Mouse (Mus musculus) liver, adult 2 months (tissue): ENCODE measurements at regions not wholly inside any gene's neighbourhood (a gene's known extent, or its start where the extent isn't known, plus 50 kb on each side); places are given as distances from the start of the nearest gene placed in this dataset.
A peak's percentile ranks its signal among the peaks of the same experiment; 100 is the strongest.

Source experiments
- DNase-seq: peaks from one replicate; pipeline ENCODE4 v3.0.0-alpha.2; 2011; ENCODE audit warnings: low read depth, low spot score; ENCODE audit errors: extremely low read depth
- H3K27ac ChIP-seq: fragments of 200-500 bp; replicated peaks from 2 replicates; pipeline ENCODE4 v1.5.1; 2012; ENCODE audit warnings: low read depth, mild to moderate bottlenecking, control low read depth, inconsistent platforms, low read length; ENCODE audit not compliant: insufficient read depth
- H3K27me3 ChIP-seq: fragments of 200-500 bp; 2 replicates; pipeline ENCODE4 v1.6.1; 2012; ENCODE audit warnings: mild to moderate bottlenecking, moderate library complexity, low read length, inconsistent platforms; ENCODE audit not compliant: control insufficient read depth, insufficient read depth
- H3K36me3 ChIP-seq: fragments of 200-500 bp; 2 replicates; pipeline ENCODE4 v1.6.1; 2012; ENCODE audit warnings: low read length, inconsistent platforms; ENCODE audit not compliant: control insufficient read depth, insufficient read depth
- H3K4me1 ChIP-seq: fragments of 200-500 bp; 2 replicates; pipeline ENCODE4 v1.6.1; 2011; ENCODE audit warnings: low read length; ENCODE audit not compliant: control insufficient read depth, insufficient read depth
- H3K4me3 ChIP-seq: fragments of 200-500 bp; 2 replicates; pipeline ENCODE4 v1.5.1; 2011; ENCODE audit warnings: low read depth, mild to moderate bottlenecking, control low read depth, low read length, moderate library complexity; ENCODE audit not compliant: insufficient read depth
- H3K79me2 ChIP-seq: fragments of 200-500 bp; 2 replicates; pipeline ENCODE4 v1.6.1; 2012; ENCODE audit warnings: inconsistent platforms, mild to moderate bottlenecking, low read length, moderate library complexity; ENCODE audit not compliant: control insufficient read depth, insufficient read depth
- H3K9ac ChIP-seq: fragments of 200-500 bp; 2 replicates; pipeline ENCODE4 v1.6.1; 2012; ENCODE audit warnings: low read depth, mild to moderate bottlenecking, control low read depth, inconsistent platforms, low read length
- CTCF ChIP-seq: fragments of 200-500 bp; IDR thresholded peaks from 2 replicates; pipeline ENCODE4 v1.5.1; 2011; ENCODE audit warnings: low read depth, low read length, control low read depth
- POLR2A ChIP-seq: fragments of 200-500 bp; IDR thresholded peaks from 2 replicates; pipeline ENCODE4 v1.6.1; 2011; ENCODE audit warnings: low read length, control low read depth; ENCODE audit not compliant: insufficient read depth; ENCODE audit errors: extremely low read depth
- WGBS: fragments of 180-500 bp; shearing (Covaris S2); methylation state at CpG from one replicate; pipeline ENCODE4 v1.1.7; 2018; 5-methylcytosine and 5-hydroxymethylcytosine counted together

DNA sequence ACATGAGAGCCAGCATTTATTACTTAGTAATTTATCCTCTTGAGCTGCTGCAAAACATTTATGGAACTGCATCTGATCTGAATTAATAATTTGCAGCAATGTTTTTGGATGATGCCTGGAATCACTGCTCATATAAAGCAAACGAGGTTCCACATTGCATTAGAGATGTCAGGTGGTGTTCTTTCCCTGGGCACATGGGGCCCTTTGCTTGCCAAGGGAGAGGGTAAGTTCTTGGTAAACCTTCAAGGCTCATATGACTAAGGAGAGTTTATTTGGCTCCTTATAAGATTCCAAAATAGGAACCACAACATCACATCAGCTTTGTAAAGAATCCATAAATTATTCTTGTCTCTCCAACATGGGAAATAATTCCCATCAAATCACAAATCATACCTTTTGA is 59.0 kb upstream of the Ugp2 start:
- H3K36me3 ChIP-seq, result no peaks in the 10 kb centered on the region
- no peak for DNase-seq
- WGBS, result 61% methylated on average over 1 of the region's 1 CpGs
- peaks cover 24% of the 10 kb centered on the region for H3K4me1 ChIP-seq
- H3K79me2 ChIP-seq, result no peaks in the 10 kb centered on the region
- no peak overlapping the region for H3K9ac ChIP-seq
- H3K27me3 ChIP-seq, result no peaks in the 10 kb centered on the region
- H3K4me3 ChIP-seq, result no peak overlapping the region
- no peak overlapping the region for H3K27ac ChIP-seq
- TF ChIP-seq CTCF (no peak), POLR2A (no peak)

DNA sequence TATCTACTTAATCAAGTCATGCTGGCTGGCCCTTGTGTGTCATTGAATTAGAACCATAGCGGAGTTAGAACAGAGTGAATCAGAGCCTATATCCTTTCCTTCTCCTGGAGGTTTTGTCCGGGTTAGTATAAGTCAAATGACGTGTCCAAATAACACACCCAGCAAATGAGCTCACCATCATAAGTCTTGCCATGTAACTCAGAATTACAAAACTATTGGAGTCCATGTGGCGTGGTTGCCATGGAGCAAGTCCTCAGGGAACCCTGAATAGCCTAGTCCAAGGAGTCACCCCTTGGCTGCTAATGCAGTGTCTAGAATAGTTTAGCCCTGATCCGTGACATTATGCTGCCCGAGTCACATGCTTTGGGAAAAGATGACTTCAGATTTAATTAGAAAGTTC is 57.7 kb upstream of the Ugp2 start:
- 56% methylated on average over 6 of the region's 6 CpGs for WGBS
- Histone ChIP-seq H3K27me3 (no peaks in the 10 kb centered on the region), H3K27ac (peak overlapping the region; percentile 11; the same call in 1 of the 2 replicates), H3K4me1 (peaks cover 27% of the 10 kb centered on the region), H3K9ac (no peak overlapping the region), H3K79me2 (no peaks in the 10 kb centered on the region), H3K4me3 (no peak overlapping the region), H3K36me3 (no peaks in the 10 kb centered on the region)
- peak; percentile 73 for DNase-seq
- no peak for TF ChIP-seq CTCF
- no peak for TF ChIP-seq POLR2A

DNA sequence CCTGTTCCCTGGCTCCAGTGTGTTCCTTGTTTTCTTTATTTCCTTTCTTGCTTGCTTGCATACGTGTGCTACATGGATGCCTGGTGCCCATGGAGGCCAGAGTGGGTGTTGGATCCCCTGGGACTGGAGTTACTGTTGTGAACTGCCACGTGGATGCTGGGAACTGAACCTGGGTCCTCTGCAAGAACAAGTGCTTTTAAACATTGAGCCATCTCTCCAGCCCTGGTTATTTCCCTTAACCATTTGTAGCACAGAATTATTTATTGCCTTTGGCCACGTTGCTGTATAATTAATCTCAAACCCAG is 57.0 kb upstream of the Ugp2 start:
- peaks cover 27% of the 10 kb centered on the region for H3K4me1 ChIP-seq
- H3K79me2 ChIP-seq, result no peaks in the 10 kb centered on the region
- TF ChIP-seq POLR2A (no peak), CTCF (no peak)
- no peak overlapping the region for H3K4me3 ChIP-seq
- 27% methylated on average over 3 of the region's 3 CpGs for WGBS
- H3K9ac ChIP-seq, result 0 out of 2 replicates have a peak overlapping the region, but pooled peaks have one; percentile 1
- peak overlapping the region; percentile 75 for H3K27ac ChIP-seq
- H3K27me3 ChIP-seq, result no peaks in the 10 kb centered on the region
- no peak for DNase-seq
- H3K36me3 ChIP-seq, result no peaks in the 10 kb centered on the region

DNA sequence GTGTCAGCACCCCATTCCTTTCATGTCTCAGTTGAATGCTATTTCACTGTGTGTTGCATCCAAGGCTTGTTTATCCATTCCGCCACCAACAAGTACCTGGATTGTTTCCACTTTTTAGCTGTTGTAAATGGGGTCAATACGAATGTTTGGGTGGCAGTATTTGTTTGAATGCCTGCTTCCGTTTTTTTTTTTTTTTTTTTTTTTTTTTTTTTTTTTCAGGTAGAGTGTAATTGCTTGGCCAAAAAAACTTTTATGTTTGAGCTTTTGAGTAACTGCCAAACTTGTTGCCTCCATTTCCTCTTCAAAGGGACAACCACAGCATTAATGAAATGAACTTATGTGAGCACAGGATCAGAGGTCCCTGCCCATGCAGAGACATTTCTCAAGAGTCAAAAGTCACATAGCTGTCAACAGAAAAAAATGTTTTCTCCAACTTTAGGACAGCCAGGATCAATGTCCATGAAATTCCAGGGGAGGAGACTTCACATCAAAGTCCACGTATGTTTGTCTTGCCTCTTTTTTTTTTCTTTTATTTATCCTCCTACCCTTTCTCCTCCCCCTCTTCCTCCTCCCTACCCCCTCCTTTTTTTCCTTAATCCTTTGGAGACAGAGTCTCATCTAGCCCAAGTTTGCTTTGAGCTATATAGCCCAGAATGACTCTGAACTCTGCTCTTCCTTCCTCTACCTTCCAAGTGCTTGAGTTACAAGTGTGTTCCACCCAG is 56.5 kb upstream of the Ugp2 start:
- Histone ChIP-seq H3K36me3 (no peaks in the 10 kb centered on the region), H3K79me2 (no peaks in the 10 kb centered on the region), H3K9ac (0 out of 2 replicates have a peak overlapping the region, but pooled peaks have one; percentile 1), H3K27me3 (no peaks in the 10 kb centered on the region), H3K4me3 (no peak overlapping the region), H3K4me1 (peaks cover 27% of the 10 kb centered on the region), H3K27ac (peak overlapping the region; percentile 90)
- peak; percentile 100 for DNase-seq
- 20% methylated on average over 4 of the region's 4 CpGs for WGBS
- no peak for TF ChIP-seq POLR2A
- no peak for TF ChIP-seq CTCF

DNA sequence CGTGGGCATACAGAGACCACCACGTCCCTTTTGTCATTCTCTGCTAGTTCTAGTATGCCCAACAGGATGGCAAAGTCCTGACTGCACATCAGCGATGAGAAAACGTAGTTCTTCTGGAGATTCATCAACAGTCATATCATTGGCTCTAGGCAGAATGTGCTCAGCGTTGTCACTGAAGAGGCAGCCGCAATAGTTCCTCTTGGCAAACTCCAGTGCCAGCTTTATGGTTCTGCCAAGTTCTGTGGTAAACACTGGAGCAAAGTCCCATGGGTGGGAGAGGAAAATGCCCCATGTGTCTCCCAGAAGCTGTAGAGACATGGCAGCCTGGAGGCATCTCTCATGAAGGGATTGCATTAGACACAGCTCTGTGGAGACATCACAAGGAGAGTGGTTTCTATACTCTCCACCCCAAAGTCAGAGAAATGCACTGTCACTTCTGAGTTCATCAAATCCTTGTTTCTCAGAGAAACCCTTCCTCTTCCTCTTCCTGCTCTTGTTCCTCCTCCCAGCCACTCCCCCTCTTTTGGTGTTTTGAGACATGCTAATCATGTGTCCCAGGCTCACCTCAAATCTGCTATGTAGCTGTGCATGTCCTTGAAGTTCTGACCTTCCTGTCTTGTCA is 54.6 kb upstream of the Ugp2 start:
- Histone ChIP-seq H3K27me3 (no peaks in the 10 kb centered on the region), H3K36me3 (no peaks in the 10 kb centered on the region), H3K9ac (peak overlapping the region; percentile 42; the same call in 1 of the 2 replicates), H3K4me3 (no peak overlapping the region; the same call in 1 of the 2 replicates), H3K27ac (peak overlapping the region; percentile 78), H3K4me1 (peaks cover 30% of the 10 kb centered on the region), H3K79me2 (no peaks in the 10 kb centered on the region)
- DNase-seq, result peak; percentile 96
- 31% methylated on average over 6 of the region's 6 CpGs for WGBS
- TF ChIP-seq CTCF (no peak), POLR2A (no peak)

DNA sequence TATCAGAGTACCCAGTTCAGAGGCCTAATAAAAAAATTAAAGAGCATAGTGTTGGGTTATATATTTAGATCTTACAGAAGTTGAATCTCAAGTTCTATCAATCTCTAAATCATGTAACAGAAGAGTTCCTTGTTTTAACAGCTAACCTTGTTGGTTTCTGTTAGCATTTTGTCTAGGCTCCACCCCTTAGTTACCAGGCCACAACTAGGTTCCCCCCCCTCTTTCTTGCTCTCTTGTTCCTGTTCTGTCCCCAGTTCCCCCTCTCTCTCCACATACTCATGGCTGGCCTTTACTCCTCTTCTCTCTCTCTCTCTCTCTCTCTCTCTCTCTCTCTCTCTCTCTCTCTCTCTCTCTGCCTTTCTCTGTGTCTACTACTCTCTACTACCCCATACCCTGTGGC is 53.3 kb upstream of the Ugp2 start:
- Histone ChIP-seq H3K27me3 (no peaks in the 10 kb centered on the region), H3K9ac (no peak overlapping the region), H3K27ac (peak overlapping the region; percentile 78; the same call in 1 of the 2 replicates), H3K4me1 (peaks cover 30% of the 10 kb centered on the region), H3K36me3 (no peaks in the 10 kb centered on the region), H3K4me3 (no peak overlapping the region), H3K79me2 (no peaks in the 10 kb centered on the region)
- no peak for DNase-seq
- no peak for TF ChIP-seq POLR2A
- TF ChIP-seq CTCF, result no peak
